Mouse (Mus musculus) brain, embryonic 14.5 days (tissue): ENCODE data around the gene Mettl7a2.
"Not testable (repeated sequence)": the region's sequence is repeated elsewhere in the genome, so short reads cannot be mapped to it uniquely, and the experiment has no call there.

Source experiments
- CTCF ChIP-seq: fragments of 200-500 bp; IDR thresholded peaks from 2 replicates; pipeline ENCODE4 v1.5.1; 2012; ENCODE audit warnings: inconsistent platforms, mild to moderate bottlenecking, moderate library complexity, borderline replicate concordance; ENCODE audit not compliant: insufficient read depth, insufficient read length; ENCODE audit errors: extremely low read depth
- POLR2A ChIP-seq: fragments of 200-500 bp; IDR thresholded peaks from 2 replicates; pipeline ENCODE4 v1.6.1; 2012; ENCODE audit warnings: mild to moderate bottlenecking, inconsistent platforms, borderline replicate concordance; ENCODE audit not compliant: poor library complexity, insufficient read depth, insufficient read length, severe bottlenecking; ENCODE audit errors: extremely low read depth

DNA sequence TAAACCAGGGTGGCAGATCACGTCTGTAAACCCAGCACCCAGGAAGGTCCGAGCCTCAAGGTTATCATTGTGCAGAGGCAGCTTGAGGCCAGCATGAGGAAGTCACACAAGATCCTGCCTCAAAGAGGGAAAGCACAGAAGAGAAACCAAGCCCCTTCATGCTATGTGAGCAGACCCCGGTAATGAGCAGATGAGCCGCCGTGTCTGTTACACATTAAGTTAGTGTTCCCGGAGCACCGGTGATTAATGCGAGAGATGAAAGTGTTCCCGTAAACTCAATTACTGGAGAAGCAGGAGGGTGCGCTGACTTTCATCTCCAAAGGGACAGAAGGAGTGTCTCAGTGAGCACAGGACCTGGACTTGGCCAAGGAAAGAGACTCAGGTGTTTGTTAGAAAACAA, 23.7 kb upstream of the Mettl7a2 start:
- TF ChIP-seq POLR2A, CTCF: not testable (repeated sequence)
